Mouse (Mus musculus) lung, embryonic 14.5 days (tissue): ENCODE data around the gene Il6st. TPM values are rescaled to one million over a fixed set of nuclear protein-coding genes. Genes with fewer than 3 reads are reported as not detected.

ENCODE experiments used
- ATAC-seq: fragments of 200-750 bp; cut with Nextera tagmentation; 2 replicates; pipeline ENCODE4 v1.8.0; 2017; ENCODE audit warnings: mild to moderate bottlenecking, moderate TSS enrichment, moderate library complexity; ENCODE audit not compliant: insufficient read depth
- DNase-seq: peaks from one replicate; pipeline ENCODE4 v3.0.0-alpha.2; 2015
- H3K27ac ChIP-seq: fragments of 300-500 bp; sonication (generic); 2 replicates; pipeline ENCODE4 v1.5.1; 2014; ENCODE audit warnings: low read depth, mild to moderate bottlenecking, moderate library complexity
- H3K27me3 ChIP-seq: fragments of 300-500 bp; sonication (generic); 2 replicates; pipeline ENCODE4 v1.6.1; 2014; ENCODE audit warnings: low read length, control low read depth; ENCODE audit not compliant: insufficient read depth
- H3K36me3 ChIP-seq: fragments of 300-500 bp; sonication (generic); 2 replicates; pipeline ENCODE4 v1.6.1; 2014; ENCODE audit warnings: control low read depth; ENCODE audit not compliant: insufficient read depth
- H3K4me1 ChIP-seq: fragments of 300-500 bp; sonication (generic); 2 replicates; pipeline ENCODE4 v1.6.1; 2014; ENCODE audit warnings: antibody characterized with exemption, control low read depth; ENCODE audit not compliant: insufficient read depth
- H3K4me2 ChIP-seq: fragments of 300-500 bp; sonication (generic); 2 replicates; pipeline ENCODE4 v1.6.1; 2014; ENCODE audit warnings: mild to moderate bottlenecking
- H3K4me3 ChIP-seq: fragments of 300-500 bp; sonication (generic); 2 replicates; pipeline ENCODE4 v1.5.1; 2014; ENCODE audit warnings: low read depth, low read length
- H3K9ac ChIP-seq: fragments of 300-500 bp; sonication (generic); 2 replicates; pipeline ENCODE4 v1.6.1; 2014
- H3K9me3 ChIP-seq: fragments of 300-500 bp; sonication (generic); 2 replicates; pipeline ENCODE4 v1.6.1; 2016; ENCODE audit warnings: low read depth, low read length, control low read depth
- CTCF ChIP-seq: IDR thresholded peaks from 2 replicates; pipeline ENCODE4 v1.5.1; 2016; ENCODE audit warnings: antibody characterized with exemption, low read depth
- WGBS: fragments of 180-500 bp; shearing (Covaris S2); extraction: QIAGEN DNeasy Blood & Tissue Kit; methylation state at CpG from one replicate; pipeline ENCODE4 v1.1.7; 2014; 5-methylcytosine and 5-hydroxymethylcytosine counted together
- polyA plus RNA-seq: library from polyadenylated mRNA; unstranded; fragments of >200 nt; fragmentation: Nextera tagmentation; extraction: Ambion mirVana; gene quantifications from 2 replicates; pipeline ENCODE4 v1.2.1, GENCODE M21; 2014

The Il6st gene
- polyA plus RNA-seq, 1 experiment from 2014 or later: 41.3 TPM

DNA sequence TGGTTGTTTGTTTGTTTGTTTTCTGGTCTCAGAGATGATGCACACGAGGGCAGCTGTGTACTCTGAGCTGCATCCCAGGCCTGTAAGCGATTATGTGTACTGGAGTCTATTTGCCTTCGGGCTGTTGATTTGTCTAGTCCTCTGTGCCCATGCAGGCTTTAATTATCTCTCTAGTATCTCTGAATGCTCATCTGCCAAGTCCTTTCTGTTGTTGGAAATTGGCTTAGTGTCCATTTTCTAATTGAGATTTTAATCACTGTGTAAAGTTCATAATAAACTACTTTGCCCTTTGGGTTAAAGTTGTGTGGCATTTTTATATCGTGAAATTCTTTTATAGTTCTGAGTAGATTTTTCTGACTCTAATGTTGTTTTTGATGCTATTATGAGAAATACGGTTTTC lies 5.6 kb downstream of the Il6st start:
- H3K27me3 ChIP-seq: no peaks in the 10 kb centered on the region
- no peaks in the 10 kb centered on the region for H3K9me3 ChIP-seq
- H3K4me3 ChIP-seq: no peak overlapping the region
- WGBS: 84% methylated on average over 5 of the region's 5 CpGs
- H3K9ac ChIP-seq: no peak overlapping the region
- ATAC-seq (no peak), DNase-seq (no peak)
- H3K27ac ChIP-seq: no peak overlapping the region
- no peaks in the 10 kb centered on the region for H3K36me3 ChIP-seq
- no peak overlapping the region for H3K4me2 ChIP-seq
- peaks cover 20% of the 10 kb centered on the region for H3K4me1 ChIP-seq
- TF ChIP-seq CTCF: no peak

DNA sequence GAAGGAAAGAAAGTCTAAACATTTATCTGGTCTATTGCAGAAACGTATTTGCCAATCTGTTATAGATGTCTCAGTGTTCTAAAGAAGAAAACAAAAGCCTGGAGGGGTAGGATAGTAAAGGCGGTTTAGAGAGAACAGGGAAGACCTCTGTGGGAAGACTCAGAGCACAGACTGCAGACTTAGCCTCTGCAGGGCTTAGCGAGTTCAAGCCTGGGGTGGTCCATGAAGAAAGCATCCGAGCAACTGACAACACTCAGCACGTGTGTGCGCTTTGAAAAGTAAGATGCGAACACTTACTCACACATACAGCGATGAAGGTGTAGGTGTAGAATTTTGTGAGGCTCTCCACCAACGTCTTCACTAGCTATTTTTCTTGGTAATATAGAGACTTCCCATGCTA lies 7.3 kb downstream of the Il6st start:
- DNase-seq (no peak), ATAC-seq (no peak)
- no peak for TF ChIP-seq CTCF
- WGBS: 86% methylated on average over 9 of the region's 9 CpGs
- Histone ChIP-seq H3K4me3 (no peak overlapping the region), H3K4me1 (peaks cover 12% of the 10 kb centered on the region), H3K36me3 (peaks cover 10% of the 10 kb centered on the region), H3K27ac (no peak overlapping the region), H3K4me2 (no peak overlapping the region), H3K9me3 (no peaks in the 10 kb centered on the region), H3K27me3 (no peaks in the 10 kb centered on the region), H3K9ac (no peak overlapping the region)

DNA sequence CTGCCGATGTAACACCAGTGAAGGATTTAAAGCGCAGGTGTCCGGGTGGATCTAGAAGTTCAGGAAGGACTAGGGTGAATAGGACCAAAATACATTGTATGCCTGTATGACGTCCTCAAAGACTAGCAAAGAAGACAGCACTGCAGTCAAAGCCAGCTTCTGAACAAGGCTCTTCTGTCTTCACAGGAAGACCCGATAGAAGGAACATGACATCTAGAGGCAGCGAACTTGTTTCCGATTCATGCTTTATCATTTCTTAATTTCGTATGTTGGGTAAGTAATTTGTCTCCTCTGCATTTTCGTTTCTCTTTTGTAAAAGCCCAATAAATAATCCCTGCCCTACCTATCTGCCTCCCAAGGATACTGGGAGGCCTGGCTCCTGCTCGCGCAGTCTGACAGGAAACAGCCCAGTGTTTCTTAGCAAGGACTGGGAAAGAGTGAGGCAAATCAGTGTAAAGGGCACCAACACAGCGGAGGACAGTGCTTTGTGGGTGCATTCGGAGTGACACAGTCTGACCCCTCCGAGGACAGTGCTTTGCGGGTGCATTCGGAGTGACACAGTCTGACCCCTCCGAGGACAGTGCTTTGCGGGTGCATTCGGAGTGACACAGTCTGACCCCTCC lies 8.6 kb downstream of the Il6st start:
- DNase-seq (no peak), ATAC-seq (no peak)
- Histone ChIP-seq H3K27me3 (no peaks in the 10 kb centered on the region), H3K4me3 (no peak overlapping the region), H3K4me2 (no peak overlapping the region), H3K9ac (no peak overlapping the region), H3K4me1 (peaks cover 3% of the 10 kb centered on the region), H3K27ac (no peak overlapping the region), H3K36me3 (peaks cover 17% of the 10 kb centered on the region), H3K9me3 (no peaks in the 10 kb centered on the region)
- no peak for TF ChIP-seq CTCF
- WGBS: 87% methylated on average over 18 of the region's 19 CpGs

DNA sequence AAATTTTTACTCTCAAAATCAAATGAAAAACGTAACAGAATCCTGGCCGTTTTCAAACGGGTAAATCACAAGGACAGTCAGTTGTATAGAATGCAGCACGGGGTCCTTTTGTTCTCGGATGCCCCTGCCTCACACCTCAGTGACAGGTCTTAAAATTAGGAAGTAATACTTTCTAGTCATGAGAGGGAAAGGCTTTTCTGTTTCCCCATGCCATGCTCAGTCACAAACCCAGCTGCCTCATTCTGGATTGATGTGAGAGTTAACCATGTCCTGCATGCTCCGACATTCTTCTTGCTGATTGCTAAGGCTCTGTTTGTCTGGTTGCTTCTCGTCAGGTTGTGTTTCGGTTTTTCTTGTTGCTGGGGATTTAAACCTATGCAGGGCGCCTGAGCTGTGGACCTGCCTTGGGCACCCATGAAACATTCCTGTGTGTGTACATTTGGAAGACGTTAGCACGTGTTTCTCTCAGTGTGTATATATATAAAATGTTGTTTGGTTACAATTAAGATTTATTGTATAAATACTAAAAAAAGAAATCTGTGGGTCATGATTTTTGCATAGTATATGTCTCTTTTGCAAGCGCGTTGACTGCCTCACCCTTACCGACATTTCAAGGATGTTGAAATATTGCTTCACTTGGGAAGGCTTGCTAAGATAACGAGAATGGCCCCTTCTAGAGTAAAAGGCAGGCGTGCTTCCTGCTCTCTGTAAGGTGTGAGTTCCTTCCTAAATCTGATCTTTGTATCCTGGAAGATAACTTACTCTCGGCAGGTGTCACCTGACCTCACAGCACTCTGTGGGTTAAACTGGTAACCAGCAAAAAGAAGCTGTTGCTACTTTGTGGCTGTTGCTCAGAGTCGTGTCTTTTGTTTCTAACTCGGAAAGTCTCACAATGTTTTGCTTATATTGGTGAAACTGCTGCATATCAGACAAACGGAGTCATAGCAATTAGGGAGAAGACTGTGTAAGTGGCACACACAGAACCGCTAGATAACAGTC lies 10.2 kb downstream of the Il6st start:
- Histone ChIP-seq H3K9me3 (no peaks in the 10 kb centered on the region), H3K4me3 (no peak overlapping the region), H3K4me1 (no peaks in the 10 kb centered on the region), H3K36me3 (peaks cover 20% of the 10 kb centered on the region), H3K9ac (no peak overlapping the region), H3K27ac (no peak overlapping the region), H3K27me3 (no peaks in the 10 kb centered on the region), H3K4me2 (no peak overlapping the region)
- 61% methylated on average over 21 of the region's 21 CpGs for WGBS
- ATAC-seq (no peak), DNase-seq (no peak)
- no peak for TF ChIP-seq CTCF

DNA sequence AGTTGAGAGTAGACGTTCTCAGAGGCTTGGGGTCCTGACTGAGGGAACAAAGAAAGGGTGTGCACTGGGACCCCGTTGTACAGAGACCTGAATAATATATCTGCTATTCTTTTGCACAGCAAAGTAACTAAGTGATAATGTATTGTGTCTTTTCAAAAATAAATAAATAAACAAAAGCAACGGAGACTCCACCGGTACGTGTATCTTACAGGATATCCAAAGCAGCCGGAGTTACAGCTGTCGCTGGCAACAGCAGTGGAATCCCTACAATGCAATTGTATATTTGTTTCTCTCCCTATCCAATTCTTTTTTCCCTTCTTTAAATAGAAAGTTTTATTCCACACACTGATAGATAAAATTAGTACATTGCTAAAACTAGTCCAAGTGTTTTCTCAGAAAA lies 15.2 kb downstream of the Il6st start:
- H3K36me3 ChIP-seq: peaks cover 52% of the 10 kb centered on the region
- H3K27ac ChIP-seq: no peak overlapping the region
- no peaks in the 10 kb centered on the region for H3K27me3 ChIP-seq
- no peaks in the 10 kb centered on the region for H3K9me3 ChIP-seq
- H3K4me3 ChIP-seq: no peak overlapping the region
- DNase-seq (no peak), ATAC-seq (no peak)
- H3K9ac ChIP-seq: no peak overlapping the region
- H3K4me2 ChIP-seq: no peak overlapping the region
- WGBS: 70% methylated on average over 7 of the region's 7 CpGs
- no peaks in the 10 kb centered on the region for H3K4me1 ChIP-seq
- no peak for TF ChIP-seq CTCF

DNA sequence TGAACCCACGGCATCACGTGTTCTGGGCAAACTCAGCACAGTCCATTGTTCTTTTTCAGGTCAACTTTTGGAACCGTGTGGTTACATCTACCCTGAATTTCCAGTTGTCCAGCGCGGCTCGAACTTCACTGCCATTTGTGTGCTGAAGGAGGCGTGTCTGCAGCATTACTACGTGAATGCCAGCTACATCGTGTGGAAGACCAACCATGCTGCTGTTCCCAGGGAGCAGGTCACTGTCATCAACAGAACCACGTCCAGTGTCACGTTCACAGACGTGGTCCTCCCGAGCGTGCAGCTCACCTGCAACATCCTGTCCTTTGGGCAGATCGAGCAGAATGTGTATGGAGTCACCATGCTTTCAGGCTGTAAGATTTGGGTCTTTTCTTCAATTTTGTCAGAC lies 16.1 kb downstream of the Il6st start:
- no peak overlapping the region for H3K9ac ChIP-seq
- H3K4me2 ChIP-seq: no peak overlapping the region
- no peaks in the 10 kb centered on the region for H3K27me3 ChIP-seq
- no peak overlapping the region for H3K4me3 ChIP-seq
- no peaks in the 10 kb centered on the region for H3K4me1 ChIP-seq
- DNase-seq (no peak), ATAC-seq (no peak)
- H3K9me3 ChIP-seq: no peaks in the 10 kb centered on the region
- 83% methylated on average over 15 of the region's 15 CpGs for WGBS
- TF ChIP-seq CTCF: no peak
- H3K36me3 ChIP-seq: peaks cover 60% of the 10 kb centered on the region
- H3K27ac ChIP-seq: no peak overlapping the region

DNA sequence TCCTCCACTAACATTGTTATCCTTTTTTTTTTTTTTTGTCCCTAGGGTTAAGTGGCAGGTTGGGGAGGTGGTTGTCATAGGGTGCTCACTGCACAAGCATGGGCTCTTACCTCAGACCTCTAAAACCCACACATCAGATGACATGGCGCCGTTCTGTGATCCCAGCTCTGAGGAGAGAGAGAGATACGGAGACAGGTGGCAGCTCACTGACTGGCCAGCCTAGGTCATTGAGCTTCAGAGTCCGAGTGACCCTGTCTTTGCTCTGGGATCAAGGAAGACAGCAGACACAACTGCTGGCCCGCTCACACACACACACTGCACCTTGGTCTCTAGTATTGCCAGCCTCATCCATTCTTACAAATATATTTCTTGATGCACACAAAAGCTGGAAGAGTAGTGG lies 18.7 kb downstream of the Il6st start:
- H3K9ac ChIP-seq: no peak overlapping the region
- H3K4me1 ChIP-seq: no peaks in the 10 kb centered on the region
- no peak overlapping the region for H3K27ac ChIP-seq
- ATAC-seq: no peak
- peaks cover 67% of the 10 kb centered on the region for H3K36me3 ChIP-seq
- no peak for TF ChIP-seq CTCF
- no peak overlapping the region for H3K4me2 ChIP-seq
- H3K9me3 ChIP-seq: no peaks in the 10 kb centered on the region
- H3K27me3 ChIP-seq: no peaks in the 10 kb centered on the region
- H3K4me3 ChIP-seq: no peak overlapping the region
- WGBS: 86% methylated on average over 5 of the region's 5 CpGs
- DNase-seq: no peak
